Mouse (Mus musculus): Measurements from ENCODE around the gene Zfp276. TPM values are rescaled to one million over a fixed set of nuclear protein-coding genes. Genes with fewer than 3 reads are reported as not detected.
A peak's percentile ranks its signal among the peaks of the same experiment; 100 is the strongest.

The Zfp276 gene
- total RNA-seq, 1 experiment, result 14.8 TPM

DNA sequence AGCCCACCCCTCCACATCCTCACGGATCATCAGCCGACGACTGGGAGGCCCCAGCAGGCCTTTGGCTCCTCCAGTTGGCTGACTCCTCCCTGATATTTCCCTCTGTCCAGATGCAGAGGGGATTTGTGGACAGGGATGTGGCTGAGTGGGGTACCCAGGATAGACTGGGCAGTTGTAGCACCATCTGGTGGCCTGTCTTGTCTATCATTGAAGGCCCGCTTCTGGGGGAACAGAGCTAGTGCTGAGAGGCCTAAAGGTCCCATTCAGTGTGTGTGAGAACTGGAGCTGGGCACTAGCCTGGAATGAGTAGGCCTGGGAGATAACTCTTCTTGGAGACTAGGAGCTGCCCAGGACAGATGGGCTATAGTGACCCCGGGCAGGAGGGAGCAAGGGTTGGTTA lies 22.3 kb upstream of the Zfp276 start:
- Histone ChIP-seq H3K9ac (ENCODE audit: insufficient read depth, low read depth, low read length, poor library complexity, severe bottlenecking) (no peak overlapping the region), H3K27ac (ENCODE audit: insufficient read depth, low read depth, low read length, poor library complexity, severe bottlenecking) (no peak overlapping the region), H3K4me1 (ENCODE audit: control insufficient read depth in 2 of 2, insufficient read depth in 2 of 2, low read length in 2 of 2, poor library complexity in 1 of 2) (peaks cover 0 to 26% of the 10 kb centered on the region in 2 experiments; a peak in 2 of 4 replicates), H3K4me3 (ENCODE audit: insufficient read depth in 1 of 2, low read depth in 1 of 2, low read length in 2 of 2, poor library complexity in 1 of 2, severe bottlenecking in 1 of 2) (no peak overlapping the region), H3K9me3 (ENCODE audit: control insufficient read depth, insufficient read depth, low read depth, low read length) (no peaks in the 10 kb centered on the region), H3K36me3 (ENCODE audit: control insufficient read depth, insufficient read depth, low read length, poor library complexity, severe bottlenecking) (peaks cover 17% of the 10 kb centered on the region)
- in situ Hi-C loops (cut with MboI; ENCODE audit: low sequenced_read_pairs in 2 of 2, unreplicated experiment in 2 of 2), result no loop called here
- DNase-seq (ENCODE audit: low read depth, low spot score), result no peak
- TF ChIP-seq MAFK (IDR thresholded peaks at IDR 0.05; ENCODE audit: insufficient read depth, low read depth, low read length), result no peak

DNA sequence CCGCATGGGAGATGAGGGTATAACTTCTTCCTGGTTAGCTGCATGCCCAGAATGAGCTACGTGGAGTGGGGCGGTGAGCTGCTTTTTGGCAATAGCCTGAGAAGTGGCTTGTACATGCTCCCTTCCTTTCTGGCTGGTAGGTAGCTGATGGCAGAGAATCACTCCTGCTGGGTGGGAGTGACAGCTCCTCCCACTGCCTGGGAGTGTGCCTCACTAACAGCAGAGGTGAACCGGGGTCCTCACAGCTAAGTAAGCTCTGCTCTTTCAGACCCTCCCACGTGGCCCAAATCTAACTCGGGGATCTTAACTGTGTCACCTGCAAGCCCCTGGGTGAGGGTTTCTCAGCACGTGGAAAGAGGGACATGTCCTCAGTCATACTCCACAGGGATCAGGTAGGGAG lies 21.4 kb upstream of the Zfp276 start:
- no peak overlapping the region for H3K9ac ChIP-seq (ENCODE audit: insufficient read depth, low read depth, low read length, poor library complexity, severe bottlenecking)
- H3K36me3 ChIP-seq (ENCODE audit: control insufficient read depth, insufficient read depth, low read length, poor library complexity, severe bottlenecking), result peaks cover 11% of the 10 kb centered on the region; the same call in 1 of the 2 replicates
- in situ Hi-C loops (cut with MboI; ENCODE audit: low sequenced_read_pairs in 2 of 2, unreplicated experiment in 2 of 2), result no loop called here
- H3K4me3 ChIP-seq (ENCODE audit: insufficient read depth in 1 of 2, low read depth in 1 of 2, low read length in 2 of 2, poor library complexity in 1 of 2, severe bottlenecking in 1 of 2), result no peak overlapping the region
- no peak for DNase-seq (ENCODE audit: low read depth, low spot score)
- H3K9me3 ChIP-seq (ENCODE audit: control insufficient read depth, insufficient read depth, low read depth, low read length), result no peaks in the 10 kb centered on the region
- no peak overlapping the region for H3K27ac ChIP-seq (ENCODE audit: insufficient read depth, low read depth, low read length, poor library complexity, severe bottlenecking)
- TF ChIP-seq ZC3H11A (IDR thresholded peaks at IDR 0.05; ENCODE audit: borderline replicate concordance, low read depth, low read length) (no peak), HCFC1 (IDR thresholded peaks at IDR 0.05; ENCODE audit: borderline replicate concordance, insufficient read depth, low read length) (no peak), ZNF384 (IDR thresholded peaks at IDR 0.05; ENCODE audit: low read depth, low read length) (no peak), CHD2 (IDR thresholded peaks at IDR 0.05; ENCODE audit: low read depth, low read length) (no peak)
- H3K4me1 ChIP-seq (ENCODE audit: control insufficient read depth in 2 of 2, insufficient read depth in 2 of 2, low read length in 2 of 2, poor library complexity in 1 of 2), result peaks cover 3 to 31% of the 10 kb centered on the region in 2 experiments; a peak in 3 of 4 replicates

DNA sequence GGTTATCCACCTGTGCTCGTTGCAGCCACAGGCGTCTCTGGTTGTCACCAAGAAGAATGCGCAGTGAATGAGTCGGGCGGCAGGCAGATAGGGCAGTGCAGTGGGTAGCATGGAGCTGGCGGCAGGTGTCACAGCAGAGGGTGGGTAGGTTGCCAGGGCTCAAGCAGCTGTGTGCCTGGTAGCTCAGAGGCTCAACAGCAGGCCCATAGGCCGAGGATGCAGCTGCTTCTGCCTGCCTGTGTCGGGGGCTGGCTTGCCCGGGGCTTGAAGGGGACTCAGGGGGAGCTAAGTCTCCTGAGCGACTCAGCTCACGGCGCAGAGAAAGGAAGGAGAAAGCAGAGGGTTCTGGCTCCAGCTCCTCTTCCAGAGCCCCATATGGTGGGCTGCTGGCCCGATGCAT lies 20.7 kb upstream of the Zfp276 start:
- Histone ChIP-seq H3K4me3 (ENCODE audit: insufficient read depth in 1 of 2, low read depth in 1 of 2, low read length in 2 of 2, poor library complexity in 1 of 2, severe bottlenecking in 1 of 2) (no peak overlapping the region), H3K27ac (ENCODE audit: insufficient read depth, low read depth, low read length, poor library complexity, severe bottlenecking) (no peak overlapping the region), H3K9me3 (ENCODE audit: control insufficient read depth, insufficient read depth, low read depth, low read length) (no peaks in the 10 kb centered on the region), H3K9ac (ENCODE audit: insufficient read depth, low read depth, low read length, poor library complexity, severe bottlenecking) (no peak overlapping the region), H3K4me1 (ENCODE audit: control insufficient read depth in 2 of 2, insufficient read depth in 2 of 2, low read length in 2 of 2, poor library complexity in 1 of 2) (peaks cover 3 to 31% of the 10 kb centered on the region in 2 experiments; a peak in 3 of 4 replicates), H3K36me3 (ENCODE audit: control insufficient read depth, insufficient read depth, low read length, poor library complexity, severe bottlenecking) (peaks cover 8% of the 10 kb centered on the region; the same call in 1 of the 2 replicates)
- TF ChIP-seq CHD2 (IDR thresholded peaks at IDR 0.05; ENCODE audit: low read depth, low read length) (no peak), ZC3H11A (IDR thresholded peaks at IDR 0.05; ENCODE audit: borderline replicate concordance, low read depth, low read length) (no peak), MAFK (IDR thresholded peaks at IDR 0.05; ENCODE audit: insufficient read depth, low read depth, low read length) (no peak), HCFC1 (IDR thresholded peaks at IDR 0.05; ENCODE audit: borderline replicate concordance, insufficient read depth, low read length) (no peak), ZNF384 (IDR thresholded peaks at IDR 0.05; ENCODE audit: low read depth, low read length) (no peak)
- DNase-seq (ENCODE audit: low read depth, low spot score), result no peak
- in situ Hi-C loops (cut with MboI; ENCODE audit: low sequenced_read_pairs in 2 of 2, unreplicated experiment in 2 of 2), result no loop called here

DNA sequence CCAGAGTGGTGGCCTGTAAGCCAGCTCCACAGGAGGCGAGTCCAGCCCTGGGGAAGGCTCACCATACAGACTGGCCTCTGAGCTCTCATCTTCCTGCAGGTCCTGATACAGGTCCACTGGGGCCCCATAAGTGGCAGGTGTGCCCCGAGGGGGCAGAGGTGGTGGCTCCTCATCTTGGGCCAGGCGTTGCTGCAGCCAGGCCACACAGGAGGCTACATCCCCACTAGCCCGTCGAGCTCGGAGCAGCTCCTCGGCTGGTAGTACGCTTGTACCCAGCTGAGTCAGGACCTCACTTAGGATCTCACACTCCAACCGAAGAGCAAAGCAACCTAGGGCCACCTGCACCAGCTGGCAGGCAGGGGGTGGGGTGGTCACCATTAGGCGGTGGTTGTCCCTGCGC lies 20.2 kb upstream of the Zfp276 start:
- no peaks in the 10 kb centered on the region for H3K9me3 ChIP-seq (ENCODE audit: control insufficient read depth, insufficient read depth, low read depth, low read length)
- H3K4me1 ChIP-seq (ENCODE audit: control insufficient read depth in 2 of 2, insufficient read depth in 2 of 2, low read length in 2 of 2, poor library complexity in 1 of 2), result peaks cover 3 to 31% of the 10 kb centered on the region in 2 experiments; a peak in 3 of 4 replicates
- TF ChIP-seq CHD2 (IDR thresholded peaks at IDR 0.05; ENCODE audit: low read depth, low read length), result no peak
- TF ChIP-seq ZNF384 (IDR thresholded peaks at IDR 0.05; ENCODE audit: low read depth, low read length), result no peak
- TF ChIP-seq MAFK (IDR thresholded peaks at IDR 0.05; ENCODE audit: insufficient read depth, low read depth, low read length), result no peak
- no peak for TF ChIP-seq ZC3H11A (IDR thresholded peaks at IDR 0.05; ENCODE audit: borderline replicate concordance, low read depth, low read length)
- no peak for TF ChIP-seq HCFC1 (IDR thresholded peaks at IDR 0.05; ENCODE audit: borderline replicate concordance, insufficient read depth, low read length)
- H3K36me3 ChIP-seq (ENCODE audit: control insufficient read depth, insufficient read depth, low read length, poor library complexity, severe bottlenecking), result peaks cover 8% of the 10 kb centered on the region; the same call in 1 of the 2 replicates
- H3K9ac ChIP-seq (ENCODE audit: insufficient read depth, low read depth, low read length, poor library complexity, severe bottlenecking), result no peak overlapping the region
- DNase-seq (ENCODE audit: low read depth, low spot score), result no peak
- H3K27ac ChIP-seq (ENCODE audit: insufficient read depth, low read depth, low read length, poor library complexity, severe bottlenecking), result no peak overlapping the region
- no peak overlapping the region for H3K4me3 ChIP-seq (ENCODE audit: insufficient read depth in 1 of 2, low read depth in 1 of 2, low read length in 2 of 2, poor library complexity in 1 of 2, severe bottlenecking in 1 of 2)
- in situ Hi-C loops (cut with MboI; ENCODE audit: low sequenced_read_pairs in 2 of 2, unreplicated experiment in 2 of 2), result no loop called here

DNA sequence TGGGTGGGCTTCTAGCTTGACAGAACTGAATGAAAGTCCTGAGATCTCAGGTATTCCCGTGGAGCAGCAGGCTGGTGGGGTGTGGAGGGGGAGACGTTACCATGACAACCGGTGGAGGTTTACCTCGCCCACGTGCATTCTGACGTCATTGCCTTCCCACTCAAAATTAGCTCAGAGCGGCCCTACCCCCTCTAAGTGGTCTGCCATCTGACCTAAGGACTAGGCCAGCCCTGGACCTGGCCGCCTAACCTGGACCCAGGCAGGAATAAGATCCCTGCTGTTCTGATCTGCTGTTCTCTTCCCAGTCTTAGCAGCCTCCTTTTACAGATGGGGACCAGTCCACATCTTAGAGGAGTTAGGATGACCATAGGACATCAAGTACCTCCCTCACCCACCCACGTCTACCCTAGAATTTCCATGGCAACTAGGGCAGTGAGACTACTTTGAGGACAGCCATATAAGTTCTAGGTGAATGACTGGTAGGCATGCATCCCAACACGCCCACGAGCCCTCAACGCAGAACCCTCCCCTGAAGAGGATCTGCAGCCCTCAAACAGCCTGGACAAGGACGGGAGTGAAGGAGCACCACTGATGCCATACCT lies 19.0 kb upstream of the Zfp276 start:
- H3K9ac ChIP-seq (ENCODE audit: insufficient read depth, low read depth, low read length, poor library complexity, severe bottlenecking), result no peak overlapping the region
- TF ChIP-seq ZC3H11A (IDR thresholded peaks at IDR 0.05; ENCODE audit: borderline replicate concordance, low read depth, low read length) (no peak), CHD2 (IDR thresholded peaks at IDR 0.05; ENCODE audit: low read depth, low read length) (no peak), MAFK (IDR thresholded peaks at IDR 0.05; ENCODE audit: insufficient read depth, low read depth, low read length) (no peak), ZNF384 (IDR thresholded peaks at IDR 0.05; ENCODE audit: low read depth, low read length) (no peak), HCFC1 (IDR thresholded peaks at IDR 0.05; ENCODE audit: borderline replicate concordance, insufficient read depth, low read length) (no peak)
- H3K9me3 ChIP-seq (ENCODE audit: control insufficient read depth, insufficient read depth, low read depth, low read length), result no peaks in the 10 kb centered on the region
- no peak overlapping the region for H3K27ac ChIP-seq (ENCODE audit: insufficient read depth, low read depth, low read length, poor library complexity, severe bottlenecking)
- in situ Hi-C loops (cut with MboI; ENCODE audit: low sequenced_read_pairs in 2 of 2, unreplicated experiment in 2 of 2), result no loop called here
- H3K36me3 ChIP-seq (ENCODE audit: control insufficient read depth, insufficient read depth, low read length, poor library complexity, severe bottlenecking), result peaks cover 4% of the 10 kb centered on the region; the same call in 1 of the 2 replicates
- no peak for DNase-seq (ENCODE audit: low read depth, low spot score)
- peak overlapping the region; percentile 49 to 81; a peak in 1 of 4 replicates for H3K4me3 ChIP-seq (ENCODE audit: insufficient read depth in 1 of 2, low read depth in 1 of 2, low read length in 2 of 2, poor library complexity in 1 of 2, severe bottlenecking in 1 of 2)
- H3K4me1 ChIP-seq (ENCODE audit: control insufficient read depth in 2 of 2, insufficient read depth in 2 of 2, low read length in 2 of 2, poor library complexity in 1 of 2), result peaks cover 3 to 31% of the 10 kb centered on the region in 2 experiments; a peak in 3 of 4 replicates
